9 mouse cellular contexts compared by ENCODE assay signal in the genomic region with DNA sequence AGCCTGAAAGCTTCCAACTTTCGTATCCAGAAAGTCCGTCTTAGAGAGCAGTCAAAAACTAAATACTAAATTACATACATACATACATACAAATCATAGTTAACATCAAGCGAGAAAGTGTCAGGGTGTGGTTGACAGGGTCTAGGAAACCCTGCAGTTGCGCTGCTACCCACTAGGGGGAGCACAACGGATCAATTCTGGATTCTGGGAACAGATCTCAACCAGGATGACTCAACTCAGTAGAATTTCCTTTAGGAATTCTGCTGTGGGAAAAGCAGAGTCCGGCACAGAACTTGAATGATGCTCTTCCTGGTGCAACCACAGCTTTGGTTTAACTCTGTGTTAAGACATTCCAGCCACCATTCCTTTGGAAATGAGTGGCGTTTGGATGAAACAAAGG. TPM values are rescaled to one million over a fixed set of nuclear protein-coding genes. Genes with fewer than 3 reads are reported as not detected.
DNase-seq lines count a peak whose midpoint lies in the region; ATAC-seq lines count a peak whose summit lies in the region.
"Had no signal": no experiment of that assay in that cellular context is flagged by ENCODE, and none has a peak within 500 bp of the region (broad histone marks: within the 10 kb centered on the region; RNA-seq: fewer than 3 reads in every experiment).

No protein-coding gene starts in this region.

- peak; percentile 93 for DNase-seq in midbrain, embryonic 11.5 days (ENCODE audit: low spot score, missing footprints)
- peak; percentile 36 to 64 for DNase-seq in cerebellum, postnatal 25 days
- peak; percentile 50 for DNase-seq in gastrocnemius, postnatal 25 days
- peak; percentile 36 to 66 for DNase-seq in right cerebral cortex, postnatal 10 days (ENCODE audit: low spot score in 2 of 2)
- no peak for DNase-seq in T-cell, adult 2 months (ENCODE audit: low spot score)

- no peak overlapping the region for H3K4me2 ChIP-seq in midbrain, embryonic 11.5 days
- H3K4me2 ChIP-seq in midbrain, embryonic 16.5 days (ENCODE audit: low read length) = no peak overlapping the region
- H3K4me2 ChIP-seq in kidney, embryonic 16.5 days (replicated peaks; ENCODE audit: low read depth, low read length) = peak overlapping the region; percentile 34
- peak overlapping the region; percentile 19 for H3K4me2 ChIP-seq in limb, embryonic 15.5 days

- H3K4me3 ChIP-seq in midbrain, embryonic 11.5 days (ENCODE audit: low read depth, low read length) = no peak overlapping the region
- no peak overlapping the region for H3K4me3 ChIP-seq in midbrain, embryonic 16.5 days (ENCODE audit: low read depth, low read length)
- H3K4me3 ChIP-seq in kidney, embryonic 16.5 days (ENCODE audit: low read length) = 0 out of 2 replicates have a peak overlapping the region, but pooled peaks have one; percentile 8
- no peak overlapping the region for H3K4me3 ChIP-seq in limb, embryonic 15.5 days
- H3K4me3 ChIP-seq: erythroblast, embryonic 14.5 days had no signal

- no peaks in the 10 kb centered on the region for H3K9me3 ChIP-seq in midbrain, embryonic 11.5 days (ENCODE audit: control insufficient read depth, low read length)
- H3K9me3 ChIP-seq in midbrain, embryonic 16.5 days (replicated peaks; ENCODE audit: control insufficient read depth, low read length, poor library complexity, severe bottlenecking) = no peaks in the 10 kb centered on the region
- no peaks in the 10 kb centered on the region for H3K9me3 ChIP-seq in kidney, embryonic 16.5 days (ENCODE audit: low read length)
- no peaks in the 10 kb centered on the region for H3K9me3 ChIP-seq in limb, embryonic 15.5 days

- H3K4me1 ChIP-seq in midbrain, embryonic 11.5 days (ENCODE audit: control insufficient read depth, insufficient read depth, low read length) = no peaks in the 10 kb centered on the region
- peaks cover 3% of the 10 kb centered on the region; the same call in 1 of the 2 replicates for H3K4me1 ChIP-seq in midbrain, embryonic 16.5 days (ENCODE audit: control insufficient read depth, insufficient read depth, low read length)
- peaks cover 23% of the 10 kb centered on the region for H3K4me1 ChIP-seq in kidney, embryonic 16.5 days (ENCODE audit: insufficient read depth, low read length)
- peaks cover 23% of the 10 kb centered on the region for H3K4me1 ChIP-seq in limb, embryonic 15.5 days

- H3K27me3 ChIP-seq in midbrain, embryonic 11.5 days (ENCODE audit: control insufficient read depth, insufficient read depth, low read length) = no peaks in the 10 kb centered on the region
- no peaks in the 10 kb centered on the region for H3K27me3 ChIP-seq in midbrain, embryonic 16.5 days (ENCODE audit: control insufficient read depth, insufficient read depth, low read depth, low read length)
- H3K27me3 ChIP-seq in kidney, embryonic 16.5 days (ENCODE audit: insufficient read depth, low read length) = no peaks in the 10 kb centered on the region
- no peaks in the 10 kb centered on the region for H3K27me3 ChIP-seq in limb, embryonic 15.5 days

- H3K27ac ChIP-seq in midbrain, embryonic 11.5 days (ENCODE audit: low read depth, low read length) = no peak overlapping the region
- no peak overlapping the region for H3K27ac ChIP-seq in midbrain, embryonic 16.5 days (ENCODE audit: low read length)
- no peak overlapping the region for H3K27ac ChIP-seq in kidney, embryonic 16.5 days (ENCODE audit: low read length)
- no peak overlapping the region for H3K27ac ChIP-seq in limb, embryonic 15.5 days

- ATAC-seq in midbrain, embryonic 11.5 days (ENCODE audit: low FRiP score) = no peak
- ATAC-seq in midbrain, embryonic 16.5 days = no peak
- ATAC-seq in kidney, embryonic 16.5 days (ENCODE audit: low FRiP score, low TSS enrichment) = no peak
- no peak for ATAC-seq in limb, embryonic 15.5 days (ENCODE audit: insufficient number of reproducible peaks, low FRiP score, low TSS enrichment, low read depth)

- WGBS in midbrain, embryonic 11.5 days = 39% methylated on average over 7 of the region's 7 CpGs
- WGBS in midbrain, embryonic 16.5 days = 36% methylated on average over 7 of the region's 7 CpGs
- WGBS in kidney, embryonic 16.5 days = 44% methylated on average over 7 of the region's 7 CpGs
- 37% methylated on average over 7 of the region's 7 CpGs for WGBS in limb, embryonic 15.5 days

- H3K9ac ChIP-seq in midbrain, embryonic 11.5 days (ENCODE audit: low read length) = no peak overlapping the region
- no peak overlapping the region for H3K9ac ChIP-seq in midbrain, embryonic 16.5 days (ENCODE audit: low read depth, low read length)
- no peak overlapping the region for H3K9ac ChIP-seq in kidney, embryonic 16.5 days (replicated peaks; ENCODE audit: low read length)
- no peak overlapping the region for H3K9ac ChIP-seq in limb, embryonic 15.5 days

- H3K36me3 ChIP-seq in midbrain, embryonic 11.5 days (ENCODE audit: control insufficient read depth, insufficient read depth, low read length) = no peaks in the 10 kb centered on the region
- no peaks in the 10 kb centered on the region for H3K36me3 ChIP-seq in midbrain, embryonic 16.5 days (ENCODE audit: control insufficient read depth, insufficient read depth, low read length)
- peaks cover 22% of the 10 kb centered on the region for H3K36me3 ChIP-seq in kidney, embryonic 16.5 days (ENCODE audit: insufficient read depth, low read length)
- H3K36me3 ChIP-seq in limb, embryonic 15.5 days = peaks cover 24% of the 10 kb centered on the region

RNA-seq across cellular contexts. Expression of a gene that starts 2.3 kb away (rescaled TPM):
- 351 and 358 TPM in 2 replicates for polyA plus RNA-seq in midbrain, embryonic 11.5 days (2014; fragmentation: Nextera tagmentation; extraction: Ambion mirVana)
- 135 and 141 TPM in 2 replicates for polyA plus RNA-seq in midbrain, embryonic 16.5 days (2015; fragmentation: Nextera tagmentation; extraction: Ambion mirVana)
- total RNA-seq in gastrocnemius, postnatal 25 days (2021) = 10 to 100 TPM; 50.6 to 90.7 TPM
- 1,206 and 1,400 TPM in 2 replicates for polyA plus RNA-seq in kidney, embryonic 16.5 days (2015; fragmentation: Nextera tagmentation; extraction: Ambion mirVana)
- polyA plus RNA-seq in limb, embryonic 15.5 days (2015; fragmentation: Nextera tagmentation; extraction: Ambion mirVana) = 1,981 and 2,196 TPM in 2 replicates

RNA-seq across cellular contexts. Expression of a gene that starts 32.3 kb away (rescaled TPM):
- polyA plus RNA-seq in midbrain, embryonic 11.5 days (2014; fragmentation: Nextera tagmentation; extraction: Ambion mirVana) = 181 and 187 TPM in 2 replicates
- polyA plus RNA-seq in midbrain, embryonic 16.5 days (2015; fragmentation: Nextera tagmentation; extraction: Ambion mirVana) = 87.0 and 107 TPM in 2 replicates
- 10 to 100 TPM; 63.9 to 85.7 TPM for total RNA-seq in gastrocnemius, postnatal 25 days (2021)
- 487 TPM in 2 replicates for polyA plus RNA-seq in kidney, embryonic 16.5 days (2015; fragmentation: Nextera tagmentation; extraction: Ambion mirVana)
- polyA plus RNA-seq in limb, embryonic 15.5 days (2015; fragmentation: Nextera tagmentation; extraction: Ambion mirVana) = 826 and 857 TPM in 2 replicates

RNA-seq across cellular contexts. Expression of a gene that starts 54.1 kb away (rescaled TPM):
- polyA plus RNA-seq in midbrain, embryonic 11.5 days (2014; fragmentation: Nextera tagmentation; extraction: Ambion mirVana) = not detected in 2 replicates
- not detected in 2 replicates for polyA plus RNA-seq in midbrain, embryonic 16.5 days (2015; fragmentation: Nextera tagmentation; extraction: Ambion mirVana)
- not detected for total RNA-seq in gastrocnemius, postnatal 25 days (2021)
- polyA plus RNA-seq in kidney, embryonic 16.5 days (2015; fragmentation: Nextera tagmentation; extraction: Ambion mirVana) = 0.64 and 0.66 TPM in 2 replicates
- polyA plus RNA-seq in limb, embryonic 15.5 days (2015; fragmentation: Nextera tagmentation; extraction: Ambion mirVana) = 0.09 TPM in 1 of 2 replicates, not detected in the other
- polyA plus RNA-seq: erythroblast, embryonic 14.5 days had no signal

Comparison
In these comparisons a context has a peak if more than half of its experiments do, and no peak if none do; other contexts are left out.
1. H3K4me2 ChIP-seq: peak in kidney, embryonic 16.5 days (single experiment) and limb, embryonic 15.5 days (single experiment); none in midbrain, embryonic 11.5 days (single experiment) and midbrain, embryonic 16.5 days (single experiment).